Mouse (Mus musculus) inflammation-experienced regulatory T-cells, adult 6 months (primary cell): ENCODE results near the gene Slc37a4. TPM values are rescaled to one million over a fixed set of nuclear protein-coding genes. Genes with fewer than 3 reads are reported as not detected.
"Not testable (repeated sequence)": the region's sequence is repeated elsewhere in the genome, so short reads cannot be mapped to it uniquely, and the experiment has no call there.

Experiments
- ATAC-seq: one replicate; pipeline ENCODE4 v1.8.0; 2017
- polyA plus RNA-seq, 3 experiments: library from polyadenylated mRNA; unstranded; fragments of 100-300 nt; shearing (Covaris generic); gene quantifications; one replicate each; pipeline ENCODE4 v1.2.1; 2017

Slc37a4 gene
- polyA plus RNA-seq, 3 experiments from 2014 or later: 13.6 to 24.2 (median 18.2) TPM

DNA sequence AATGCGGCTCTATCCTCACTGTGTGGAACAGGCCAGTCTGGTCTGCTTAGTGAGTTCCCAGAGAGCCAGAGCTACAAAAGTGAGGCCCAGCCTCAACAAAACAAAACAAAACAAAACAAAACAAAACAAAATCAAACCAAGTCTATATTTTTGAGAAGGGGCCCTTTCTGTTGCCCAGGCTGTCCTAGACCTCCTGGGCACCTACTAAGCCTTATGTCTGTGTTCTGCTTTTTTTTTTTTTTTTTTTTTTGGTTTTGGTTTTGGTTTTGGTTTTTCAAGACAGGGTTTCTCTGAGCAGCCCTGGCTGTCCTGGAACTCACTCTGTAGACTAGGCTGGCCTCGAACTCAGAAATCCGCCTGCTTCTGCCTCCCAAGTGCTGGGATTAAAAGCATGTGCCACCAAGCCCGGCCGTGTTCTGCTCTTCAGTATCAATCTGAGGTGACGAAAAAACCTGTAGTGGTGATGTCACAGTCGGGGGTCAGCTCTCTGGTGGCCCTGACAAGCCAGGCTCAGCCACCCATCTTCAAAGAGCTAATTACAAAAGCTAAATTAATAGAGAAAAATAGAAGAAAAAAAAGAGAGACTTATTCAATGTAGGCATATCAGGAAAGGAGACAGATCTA lies 47.9 kb downstream of the Slc37a4 start:
- not testable (repeated sequence) for ATAC-seq

DNA sequence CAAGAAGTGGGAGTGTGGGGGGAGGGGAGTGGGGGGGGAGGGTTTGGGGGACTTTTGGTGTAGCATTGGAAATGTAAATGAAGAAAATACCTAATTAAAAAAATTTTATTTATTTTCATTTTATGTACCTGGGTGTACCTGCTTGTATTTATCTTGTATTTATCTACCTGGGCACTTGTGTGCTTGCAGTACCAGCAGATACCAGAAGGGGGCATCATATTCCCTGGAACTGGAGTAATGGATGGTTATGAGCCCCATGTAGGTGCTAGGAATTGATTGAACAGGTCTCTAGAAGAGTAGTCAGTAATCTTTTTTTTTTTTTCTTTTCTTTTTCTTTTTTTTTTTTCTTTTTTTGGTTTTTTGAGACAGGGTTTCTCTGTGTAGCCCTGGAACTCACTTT lies 53.7 kb downstream of the Slc37a4 start:
- no peak for ATAC-seq

Other genes with a start within 250 kb of the Slc37a4 start
- gene Cbl, start 162.8 kb upstream of the Slc37a4 start, polyA plus RNA-seq: 10 to 100 TPM; 17.9 to 31.2 (median 19.8) TPM
- not detected for gene Ccdc153, start 156.2 kb upstream of the Slc37a4 start, polyA plus RNA-seq
- under 1 TPM in 1 of 3 experiments, not detected in 2; 0.15 TPM for gene Pdzd3, start 145.4 kb upstream of the Slc37a4 start, polyA plus RNA-seq
- 10 to 100 TPM in 1 of 3 experiments, 1 to 10 TPM in 2; 3.3 to 10.7 (median 4.1) TPM for gene Nlrx1, start 128.3 kb upstream of the Slc37a4 start, polyA plus RNA-seq
- not detected for gene Abcg4, start 108.2 kb upstream of the Slc37a4 start, polyA plus RNA-seq
- gene Hinfp, start 91.2 kb upstream of the Slc37a4 start, polyA plus RNA-seq: 10 to 100 TPM; 16.2 to 24.6 (median 18.9) TPM
- 1 to 10 TPM; 1.7 to 3.1 (median 2.8) TPM for gene C2cd2l, start 76.6 kb upstream of the Slc37a4 start, polyA plus RNA-seq
- 10 to 100 TPM; 11.1 to 17.6 (median 13.1) TPM for gene Dpagt1, start 70.8 kb upstream of the Slc37a4 start, polyA plus RNA-seq
- 10 to 100 TPM; 14.3 to 61.7 (median 16.1) TPM for gene H2afx, start 62.2 kb upstream of the Slc37a4 start, polyA plus RNA-seq
- gene Hmbs, start 52.6 kb upstream of the Slc37a4 start, polyA plus RNA-seq: 10 to 100 TPM; 24.7 to 35.8 (median 25.4) TPM
- gene Vps11, start 35.2 kb upstream of the Slc37a4 start, polyA plus RNA-seq: 10 to 100 TPM; 28.7 to 54.8 (median 49.8) TPM
- 10 to 100 TPM; 14.0 to 21.4 (median 18.2) TPM for gene Hyou1, start 17.4 kb upstream of the Slc37a4 start, polyA plus RNA-seq
- gene Rps25, start 10.3 kb downstream of the Slc37a4 start, polyA plus RNA-seq: 1,000 to 10,000 TPM; 2,506 to 3,849 (median 3,609) TPM
- gene Trappc4, start 10.7 kb downstream of the Slc37a4 start, polyA plus RNA-seq: 100 to 1,000 TPM; 128 to 165 (median 154) TPM
- gene Ccdc84, start 21.7 kb downstream of the Slc37a4 start, polyA plus RNA-seq: 10 to 100 TPM; 13.6 to 35.6 (median 25.7) TPM
- under 1 TPM in 2 of 3 experiments, not detected in 1; 0.17 to 0.72 TPM for gene Foxr1, start 44.3 kb downstream of the Slc37a4 start, polyA plus RNA-seq
- not detected for gene Upk2, start 58.1 kb downstream of the Slc37a4 start, polyA plus RNA-seq
- 10 to 100 TPM; 11.1 to 12.4 (median 12.2) TPM for gene Bcl9l, start 86.0 kb downstream of the Slc37a4 start, polyA plus RNA-seq
- 100 to 1,000 TPM in 2 of 3 experiments, 10 to 100 TPM in 1; 62.4 to 131 (median 115) TPM for gene Cxcr5, start 165.0 kb downstream of the Slc37a4 start, polyA plus RNA-seq
- 100 to 1,000 TPM in 1 of 3 experiments, 10 to 100 TPM in 2; 57.3 to 129 (median 66.8) TPM for gene Ddx6, start 208.0 kb downstream of the Slc37a4 start, polyA plus RNA-seq